26 mouse cellular contexts compared by ENCODE assay signal in genomic region chr5:118444538-118445251, GRCm38 (mm10).
DNase-seq lines count a peak whose midpoint lies in the region; ATAC-seq and TF ChIP-seq lines count a peak whose summit lies in the region.
"Had no signal": no experiment of that assay in that cellular context is flagged by ENCODE, and none has a peak within 500 bp of the region (broad histone marks: within the 10 kb centered on the region; RNA-seq: fewer than 3 reads in every experiment).

No protein-coding gene starts in this region.

- H3K27me3 ChIP-seq in forebrain, embryonic 10.5 days (ENCODE audit: poor library complexity, severe bottlenecking), result peaks cover 42% of the 10 kb centered on the region
- no peaks in the 10 kb centered on the region for H3K27me3 ChIP-seq in forebrain, embryonic 15.5 days
- H3K27me3 ChIP-seq in C2C12 (ENCODE audit: control insufficient read depth, insufficient read depth, insufficient read length), result no peaks in the 10 kb centered on the region
- no peaks in the 10 kb centered on the region for H3K27me3 ChIP-seq in embryonic facial prominence, embryonic 14.5 days (replicated peaks; ENCODE audit: control insufficient read depth, insufficient read depth, low read length)
- H3K27me3 ChIP-seq: limb, embryonic 15.5 days; neural tube, embryonic 13.5 days had no signal

- H3ac ChIP-seq in C2C12 (ENCODE audit: control insufficient read depth, insufficient read length, low read depth), result no peak overlapping the region

- peak overlapping the region; percentile 40; the same call in 1 of the 2 replicates for H3K27ac ChIP-seq in forebrain, embryonic 10.5 days
- H3K27ac ChIP-seq in forebrain, embryonic 15.5 days (replicated peaks), result no peak overlapping the region
- no peak overlapping the region for H3K27ac ChIP-seq in embryonic facial prominence, embryonic 14.5 days (replicated peaks; ENCODE audit: low read depth, low read length)
- H3K27ac ChIP-seq: hindbrain, embryonic 13.5 days; kidney, embryonic 15.5 days; layer of hippocampus, adult 2 months; limb, embryonic 15.5 days; liver, embryonic 14.5 days; midbrain, embryonic 12.5 days; neural tube, embryonic 13.5 days had no signal

- 4% methylated on average over 8 of the region's 8 CpGs for WGBS in forebrain, embryonic 10.5 days
- 10% methylated on average over 8 of the region's 8 CpGs for WGBS in forebrain, embryonic 15.5 days
- WGBS in embryonic facial prominence, embryonic 14.5 days, result 19% methylated on average over 8 of the region's 8 CpGs

- TF ChIP-seq CTCF in C2C12 (IDR thresholded peaks at IDR 0.05; ENCODE audit: control insufficient read depth, insufficient read depth, insufficient read length), result no peak

- H3K4me3 ChIP-seq in forebrain, embryonic 10.5 days, result no peak overlapping the region
- no peak overlapping the region for H3K4me3 ChIP-seq in forebrain, embryonic 15.5 days
- peak overlapping the region; percentile 14 for H3K4me3 ChIP-seq in C2C12 (ENCODE audit: insufficient read depth, poor library complexity, severe bottlenecking)
- H3K4me3 ChIP-seq in embryonic facial prominence, embryonic 14.5 days (ENCODE audit: low read depth, low read length), result no peak overlapping the region
- H3K4me3 ChIP-seq: hindbrain, embryonic 13.5 days; kidney, embryonic 15.5 days; layer of hippocampus, adult 2 months; limb, embryonic 15.5 days; midbrain, embryonic 12.5 days; neural tube, embryonic 13.5 days had no signal

- no peaks in the 10 kb centered on the region for H3K36me3 ChIP-seq in forebrain, embryonic 10.5 days (replicated peaks)
- H3K36me3 ChIP-seq in forebrain, embryonic 15.5 days, result no peaks in the 10 kb centered on the region
- no peaks in the 10 kb centered on the region for H3K36me3 ChIP-seq in C2C12 (ENCODE audit: control insufficient read depth, insufficient read depth)
- no peaks in the 10 kb centered on the region for H3K36me3 ChIP-seq in embryonic facial prominence, embryonic 14.5 days (ENCODE audit: control insufficient read depth, insufficient read depth, low read length)
- H3K36me3 ChIP-seq: G1E; hindbrain, embryonic 13.5 days; kidney, embryonic 15.5 days; limb, embryonic 15.5 days; midbrain, embryonic 12.5 days; neural tube, embryonic 13.5 days had no signal

- peaks cover 3% of the 10 kb centered on the region; the same call in 1 of the 2 replicates for H3K9me3 ChIP-seq in forebrain, embryonic 10.5 days
- no peaks in the 10 kb centered on the region for H3K9me3 ChIP-seq in forebrain, embryonic 15.5 days
- no peaks in the 10 kb centered on the region for H3K9me3 ChIP-seq in embryonic facial prominence, embryonic 14.5 days (ENCODE audit: control insufficient read depth, low read length)
- H3K9me3 ChIP-seq: G1E; hindbrain, embryonic 13.5 days; kidney, embryonic 15.5 days; limb, embryonic 15.5 days; midbrain, embryonic 12.5 days; neural tube, embryonic 13.5 days had no signal

- ATAC-seq in forebrain, embryonic 15.5 days (replicated peaks), result no peak
- no peak for ATAC-seq in embryonic facial prominence, embryonic 14.5 days (ENCODE audit: low read depth)
- ATAC-seq: forebrain, postnatal 0 days had no signal

- H3K79me2 ChIP-seq in C2C12 (ENCODE audit: control insufficient read depth, insufficient read depth), result no peaks in the 10 kb centered on the region

- H3K9ac ChIP-seq in forebrain, embryonic 15.5 days (replicated peaks), result no peak overlapping the region
- 0 out of 2 replicates have a peak overlapping the region, but pooled peaks have one; percentile 22 for H3K9ac ChIP-seq in embryonic facial prominence, embryonic 14.5 days (ENCODE audit: low read depth, low read length)
- H3K9ac ChIP-seq: forebrain, postnatal 0 days; hindbrain, embryonic 13.5 days; kidney, embryonic 15.5 days; limb, embryonic 15.5 days; liver, embryonic 14.5 days; midbrain, embryonic 12.5 days; neural tube, embryonic 13.5 days had no signal

- no peaks in the 10 kb centered on the region for H3K79me3 ChIP-seq in C2C12 (ENCODE audit: low read depth)

- DNase-seq in forebrain, embryonic 10.5 days (ENCODE audit: extremely low spot score, low spot score), result no peak
- DNase-seq in R1 (ENCODE audit: low read depth, low spot score), result peak; percentile 93
- no peak for DNase-seq in embryonic facial prominence, embryonic 14.5 days (ENCODE audit: low spot score)
- no peak for DNase-seq in lung, postnatal 25 days (ENCODE audit: low spot score)
- no peak for DNase-seq in ovary, postnatal 14 days (ENCODE audit: low spot score)
- DNase-seq in right cerebral cortex, postnatal 36 days (ENCODE audit: low spot score in 2 of 2), result no peak
- DNase-seq: adrenal gland, adult 2 months; cerebellum, adult 8-10 months; cerebellum, postnatal 25 days; forebrain, postnatal 0 days; heart, postnatal 4 days; kidney, adult 11 months; kidney, postnatal 36 days; lung, adult 2 months; lung, postnatal 14 days; thymus, postnatal 4 days had no signal

- no peak overlapping the region for H3K4me2 ChIP-seq in forebrain, embryonic 15.5 days (replicated peaks)
- H3K4me2 ChIP-seq in embryonic facial prominence, embryonic 14.5 days (ENCODE audit: low read depth, low read length), result no peak overlapping the region
- H3K4me2 ChIP-seq: hindbrain, embryonic 13.5 days; kidney, embryonic 15.5 days; limb, embryonic 15.5 days; midbrain, embryonic 12.5 days; neural tube, embryonic 13.5 days had no signal

- H3K4me1 ChIP-seq in forebrain, embryonic 10.5 days, result peaks cover 19% of the 10 kb centered on the region
- H3K4me1 ChIP-seq in forebrain, embryonic 15.5 days, result no peaks in the 10 kb centered on the region
- H3K4me1 ChIP-seq in embryonic facial prominence, embryonic 14.5 days (ENCODE audit: control insufficient read depth, insufficient read depth, low read length), result peaks cover 8% of the 10 kb centered on the region
- H3K4me1 ChIP-seq: kidney, embryonic 15.5 days had no signal

TF ChIP-seq in C2C12, 6 proteins besides CTCF, POLR2A, EP300 and RAD21:
- TF ChIP-seq USF1 (IDR thresholded peaks at IDR 0.05; ENCODE audit: low read depth) (no peak), CEBPB (IDR thresholded peaks at IDR 0.05; ENCODE audit: low read depth) (no peak), MYOD1 (IDR thresholded peaks at IDR 0.05; ENCODE audit: control insufficient read depth, insufficient read length, low read depth) (no peak), MYOG (IDR thresholded peaks at IDR 0.05; ENCODE audit: control insufficient read depth, extremely low read depth, insufficient read length) (no peak), MAX (IDR thresholded peaks at IDR 0.05) (no peak), FOSL1 (IDR thresholded peaks at IDR 0.05; ENCODE audit: insufficient read depth, low read length, poor library complexity, severe bottlenecking) (no peak)
